Mouse (Mus musculus) neural tube, embryonic 11.5 days (tissue): ENCODE measurements around the gene Aunip. TPM values are rescaled to one million over a fixed set of nuclear protein-coding genes. Genes with fewer than 3 reads are reported as not detected.

Source experiments
- ATAC-seq: fragments of 200-750 bp; cut with Nextera tagmentation; 2 replicates; pipeline ENCODE4 v1.8.0; 2017; ENCODE audit warnings: moderate number of reproducible peaks, mild to moderate bottlenecking, moderate TSS enrichment, moderate library complexity; ENCODE audit not compliant: insufficient read depth, low FRiP score, low TSS enrichment
- DNase-seq: peaks from one replicate; pipeline ENCODE4 v3.0.0-alpha.2; 2015; ENCODE audit warnings: low spot score
- H3K27ac ChIP-seq: fragments of 300-500 bp; sonication (generic); 2 replicates; pipeline ENCODE4 v1.5.1; 2014; ENCODE audit warnings: low read depth, mild to moderate bottlenecking, low read length
- H3K27me3 ChIP-seq: fragments of 300-500 bp; sonication (generic); 2 replicates; pipeline ENCODE4 v1.6.1; 2014; ENCODE audit warnings: mild to moderate bottlenecking, low read length, mixed read lengths; ENCODE audit not compliant: control insufficient read depth, insufficient read depth
- H3K36me3 ChIP-seq: fragments of 300-500 bp; sonication (generic); 2 replicates; pipeline ENCODE4 v1.6.1; 2014; ENCODE audit warnings: mild to moderate bottlenecking, low read length, moderate library complexity, mixed read lengths; ENCODE audit not compliant: control insufficient read depth, insufficient read depth
- H3K4me1 ChIP-seq: fragments of 300-500 bp; sonication (generic); 2 replicates; pipeline ENCODE4 v1.6.1; 2014; ENCODE audit warnings: low read length, mixed read lengths; ENCODE audit not compliant: control insufficient read depth, insufficient read depth
- H3K4me2 ChIP-seq: fragments of 300-500 bp; sonication (generic); 2 replicates; pipeline ENCODE4 v1.6.1; 2014; ENCODE audit warnings: low read depth, mild to moderate bottlenecking, moderate library complexity
- H3K4me3 ChIP-seq: fragments of 300-500 bp; sonication (generic); 2 replicates; pipeline ENCODE4 v1.5.1; 2014; ENCODE audit warnings: low read depth, low read length
- H3K9ac ChIP-seq: fragments of 300-500 bp; sonication (generic); 2 replicates; pipeline ENCODE4 v1.6.1; 2014; ENCODE audit warnings: mild to moderate bottlenecking, low read length
- H3K9me3 ChIP-seq: fragments of 300-500 bp; sonication (generic); 2 replicates; pipeline ENCODE4 v1.6.1; 2016; ENCODE audit warnings: low read length; ENCODE audit not compliant: control insufficient read depth
- WGBS: fragments of 180-500 bp; shearing (Covaris S2); extraction: QIAGEN DNeasy Blood & Tissue Kit; methylation state at CpG from one replicate; pipeline ENCODE4 v1.1.7; 2014; 5-methylcytosine and 5-hydroxymethylcytosine counted together
- polyA plus RNA-seq: library from polyadenylated mRNA; unstranded; fragments of >200 nt; fragmentation: Nextera tagmentation; extraction: Ambion mirVana; gene quantifications from 2 replicates; pipeline ENCODE4 v1.2.1, GENCODE M21; 2014

Gene Aunip
- polyA plus RNA-seq, 1 experiment from 2014 or later: 8.1 TPM

- DNase-seq: no peak
- Histone ChIP-seq H3K4me2 (no peak overlapping the region), H3K36me3 (peaks cover 9% of the 10 kb centered on the region), H3K27me3 (no peaks in the 10 kb centered on the region), H3K4me3 (no peak overlapping the region), H3K27ac (no peak overlapping the region), H3K9ac (no peak overlapping the region), H3K9me3 (no peaks in the 10 kb centered on the region), H3K4me1 (peaks cover 9% of the 10 kb centered on the region)
- no peak for ATAC-seq
- 90% methylated on average over 4 of the region's 4 CpGs for WGBS
These were observed 22.1 kb downstream of the Aunip start for GRCm38 (mm10) chr4:134532928-134533327.

- Histone ChIP-seq H3K4me1 (peaks cover 9% of the 10 kb centered on the region), H3K27ac (no peak overlapping the region), H3K4me3 (no peak overlapping the region), H3K27me3 (no peaks in the 10 kb centered on the region), H3K36me3 (peaks cover 9% of the 10 kb centered on the region), H3K9ac (no peak overlapping the region), H3K4me2 (no peak overlapping the region), H3K9me3 (no peaks in the 10 kb centered on the region)
- WGBS: 83% methylated on average over 4 of the region's 4 CpGs
- DNase-seq: no peak
- ATAC-seq: no peak
These were observed 22.6 kb downstream of the Aunip start for GRCm38 (mm10) chr4:134533421-134533820.

GRCm38 (mm10) chr4:134534124-134534886 is 23.5 kb downstream of the Aunip start:
- H3K4me1 ChIP-seq: peaks cover 9% of the 10 kb centered on the region
- peak overlapping the region; percentile 80 for H3K9ac ChIP-seq
- ATAC-seq: no peak
- DNase-seq: peak; percentile 67
- peaks cover 10% of the 10 kb centered on the region for H3K36me3 ChIP-seq
- H3K4me2 ChIP-seq: peak overlapping the region; percentile 97
- H3K9me3 ChIP-seq: no peaks in the 10 kb centered on the region
- peak overlapping the region; percentile 70; the same call in 1 of the 2 replicates for H3K27ac ChIP-seq
- 1% methylated on average over 57 of the region's 57 CpGs for WGBS
- no peaks in the 10 kb centered on the region for H3K27me3 ChIP-seq
- H3K4me3 ChIP-seq: peak overlapping the region; percentile 91

GRCm38 (mm10) chr4:134534932-134535786 is 24.4 kb downstream of the Aunip start, which contains the start of gene Mtfr1l:
Gene Mtfr1l, minus strand, starts transcription at chr4:134535387.
- H3K36me3 ChIP-seq: peaks cover 11% of the 10 kb centered on the region
- peak within 1 kb of the TSS; percentile 91 for H3K4me3 ChIP-seq
- no peaks in the 10 kb centered on the region for H3K9me3 ChIP-seq
- ATAC-seq (peak; percentile 96), DNase-seq (peak; percentile 97)
- H3K4me2 ChIP-seq: peak within 1 kb of the TSS; percentile 97
- under 1% methylated on average over 71 of the region's 71 CpGs for WGBS
- H3K27me3 ChIP-seq: no peaks in the 10 kb centered on the region
- H3K9ac ChIP-seq: peak within 1 kb of the TSS; percentile 80
- peak within 1 kb of the TSS; percentile 70; the same call in 1 of the 2 replicates for H3K27ac ChIP-seq
- H3K4me1 ChIP-seq: peaks cover 9% of the 10 kb centered on the region

- H3K27ac ChIP-seq: no peak overlapping the region
- no peaks in the 10 kb centered on the region for H3K9me3 ChIP-seq
- peak overlapping the region; percentile 97 for H3K4me2 ChIP-seq
- peaks cover 7% of the 10 kb centered on the region; the same call in 1 of the 2 replicates for H3K36me3 ChIP-seq
- ATAC-seq (peak; percentile 51), DNase-seq (no peak)
- peaks cover 9% of the 10 kb centered on the region for H3K4me1 ChIP-seq
- no peaks in the 10 kb centered on the region for H3K27me3 ChIP-seq
- whole genome bisulfite sequencing: 23% methylated on average over 8 of the region's 8 CpGs
- peak overlapping the region; percentile 54 for H3K9ac ChIP-seq
- H3K4me3 ChIP-seq: peak overlapping the region; percentile 91
These were observed 25.0 kb downstream of the Aunip start for GRCm38 (mm10) chr4:134535787-134536151.

- no peak for DNase-seq
- H3K27ac ChIP-seq: no peak overlapping the region
- WGBS: 93% methylated on average over 10 of the region's 10 CpGs
These were observed 28.3 kb downstream of the Aunip start for GRCm38 (mm10) chr4:134538997-134539580.

GRCm38 (mm10) chr4:134542726-134543125 is 31.9 kb downstream of the Aunip start:
- no peak for ATAC-seq

More at GRCm38 (mm10) chr4:134538997-134539580, 28.3 kb downstream of the Aunip start:
- no peaks in the 10 kb centered on the region for H3K27me3 ChIP-seq
- H3K4me3 ChIP-seq: no peak overlapping the region
- H3K4me1 ChIP-seq: peaks cover 6% of the 10 kb centered on the region
- no peak for ATAC-seq
- H3K9ac ChIP-seq: no peak overlapping the region
- peaks cover 7% of the 10 kb centered on the region for H3K36me3 ChIP-seq
- no peaks in the 10 kb centered on the region for H3K9me3 ChIP-seq
- H3K4me2 ChIP-seq: no peak overlapping the region

GRCm38 (mm10) chr4:134543261-134543660 is 32.5 kb downstream of the Aunip start:
- Histone ChIP-seq H3K4me1 (no peaks in the 10 kb centered on the region), H3K9ac (no peak overlapping the region), H3K9me3 (no peaks in the 10 kb centered on the region), H3K27me3 (no peaks in the 10 kb centered on the region), H3K27ac (no peak overlapping the region), H3K4me3 (no peak overlapping the region), H3K4me2 (no peak overlapping the region), H3K36me3 (peaks cover 17% of the 10 kb centered on the region)
- 10% methylated on average over 5 of the region's 5 CpGs for WGBS
- DNase-seq (peak; percentile 90), ATAC-seq (peak; percentile 63)

More at GRCm38 (mm10) chr4:134542726-134543125, 31.9 kb downstream of the Aunip start:
- WGBS: 90% methylated on average over 9 of the region's 9 CpGs
- no peak for DNase-seq
- no peak overlapping the region for H3K9ac ChIP-seq
- no peaks in the 10 kb centered on the region for H3K9me3 ChIP-seq
- no peaks in the 10 kb centered on the region for H3K27me3 ChIP-seq
- H3K4me3 ChIP-seq: no peak overlapping the region
- H3K4me2 ChIP-seq: no peak overlapping the region
- peaks cover 17% of the 10 kb centered on the region for H3K36me3 ChIP-seq
- H3K4me1 ChIP-seq: no peaks in the 10 kb centered on the region
- H3K27ac ChIP-seq: no peak overlapping the region
